Comparison of ENCODE assay signal across 17 mouse cellular contexts in the genomic region with DNA sequence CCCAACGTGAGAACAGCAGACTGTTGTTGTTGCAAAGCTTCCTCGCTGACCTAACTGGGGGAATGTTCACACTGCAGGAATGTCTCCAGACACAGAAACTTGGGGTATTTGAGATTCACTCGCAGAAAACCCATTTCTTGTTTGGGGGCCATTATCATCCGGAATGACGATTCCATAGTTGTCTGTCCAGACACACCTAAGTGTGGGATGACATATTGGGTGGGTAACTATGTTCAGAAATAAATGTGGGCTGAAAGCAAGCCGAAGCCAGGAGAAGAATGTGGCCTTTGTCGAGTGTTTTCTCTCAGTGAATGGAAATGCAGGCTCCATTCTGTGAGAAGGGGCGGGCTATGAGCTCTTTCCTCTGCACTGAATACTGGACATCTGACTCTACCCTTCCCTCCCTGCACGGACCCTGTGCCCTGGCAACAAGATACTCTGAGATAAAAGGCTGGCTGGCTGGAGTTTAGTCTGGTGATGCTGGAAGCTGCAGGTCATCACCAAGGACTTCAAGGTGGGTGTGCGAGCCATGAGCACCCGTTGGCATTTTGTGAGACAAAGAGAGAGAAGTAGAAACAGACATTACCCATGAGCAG.
DNase-seq lines count a peak whose midpoint lies in the region; ATAC-seq and TF ChIP-seq lines count a peak whose summit lies in the region.
"Had no signal": no experiment of that assay in that cellular context is flagged by ENCODE, and none has a peak within 500 bp of the region (broad histone marks: within the 10 kb centered on the region; RNA-seq: fewer than 3 reads in every experiment).

No protein-coding gene starts in this region.

- no peak overlapping the region for H3K4me3 ChIP-seq in forebrain, postnatal 0 days (ENCODE audit: low read depth, low read length)
- H3K4me3 ChIP-seq in midbrain, embryonic 10.5 days: no peak overlapping the region
- no peak overlapping the region for H3K4me3 ChIP-seq in neural tube, embryonic 15.5 days (replicated peaks)
- H3K4me3 ChIP-seq: embryonic facial prominence, embryonic 13.5 days; limb, embryonic 15.5 days; stomach, embryonic 15.5 days had no signal

- H3K27ac ChIP-seq in forebrain, postnatal 0 days (ENCODE audit: low read depth, low read length): no peak overlapping the region
- peak overlapping the region; percentile 75 for H3K27ac ChIP-seq in midbrain, embryonic 10.5 days (replicated peaks)
- 0 out of 2 replicates have a peak overlapping the region, but pooled peaks have one; percentile 13 for H3K27ac ChIP-seq in neural tube, embryonic 15.5 days (replicated peaks)
- H3K27ac ChIP-seq: embryonic facial prominence, embryonic 13.5 days; limb, embryonic 15.5 days; stomach, embryonic 15.5 days had no signal

- peak; percentile 63 for ATAC-seq in forebrain, postnatal 0 days
- no peak for ATAC-seq in neural tube, embryonic 15.5 days (ENCODE audit: low FRiP score)

- H3K36me3 ChIP-seq in forebrain, postnatal 0 days (ENCODE audit: insufficient read depth): no peaks in the 10 kb centered on the region
- no peaks in the 10 kb centered on the region for H3K36me3 ChIP-seq in midbrain, embryonic 10.5 days
- no peaks in the 10 kb centered on the region for H3K36me3 ChIP-seq in neural tube, embryonic 15.5 days
- H3K36me3 ChIP-seq: embryonic facial prominence, embryonic 13.5 days; limb, embryonic 15.5 days; stomach, embryonic 15.5 days had no signal

- no peak for TF ChIP-seq CTCF in forebrain, postnatal 0 days (IDR thresholded peaks at IDR 0.05; ENCODE audit: low read depth)

- no peak overlapping the region for H3K9ac ChIP-seq in forebrain, postnatal 0 days
- no peak overlapping the region for H3K9ac ChIP-seq in neural tube, embryonic 15.5 days (replicated peaks)
- H3K9ac ChIP-seq: embryonic facial prominence, embryonic 13.5 days; limb, embryonic 15.5 days; stomach, embryonic 15.5 days had no signal

- no peaks in the 10 kb centered on the region for H3K9me3 ChIP-seq in forebrain, postnatal 0 days (ENCODE audit: low read length)
- H3K9me3 ChIP-seq in midbrain, embryonic 10.5 days (replicated peaks): no peaks in the 10 kb centered on the region
- no peaks in the 10 kb centered on the region for H3K9me3 ChIP-seq in neural tube, embryonic 15.5 days (replicated peaks)
- H3K9me3 ChIP-seq: embryonic facial prominence, embryonic 13.5 days; limb, embryonic 15.5 days; stomach, embryonic 15.5 days had no signal

- DNase-seq in embryo, embryonic 10 days (ENCODE audit: low spot score): peak; percentile 26
- no peak for DNase-seq in embryo, embryonic 9.5 days (ENCODE audit: extremely low spot score)
- no peak for DNase-seq in forebrain, postnatal 0 days
- DNase-seq in midbrain, embryonic 10.5 days (ENCODE audit: low spot score): no peak
- DNase-seq in frontal cortex, postnatal 10 days (ENCODE audit: low spot score in 2 of 2): no peak
- no peak for DNase-seq in frontal cortex, postnatal 14 days (ENCODE audit: low spot score in 2 of 2)
- no peak for DNase-seq in kidney, adult 9 months
- DNase-seq: cerebellum, adult 8-10 months; kidney, adult 18-20 months; kidney, postnatal 36 days; layer of hippocampus, postnatal 36 days; lung, adult 2 months had no signal

- no peak overlapping the region for H3K4me2 ChIP-seq in forebrain, postnatal 0 days (ENCODE audit: low read depth)
- no peak overlapping the region for H3K4me2 ChIP-seq in neural tube, embryonic 15.5 days
- H3K4me2 ChIP-seq: embryonic facial prominence, embryonic 13.5 days; limb, embryonic 15.5 days; stomach, embryonic 15.5 days had no signal

- H3K27me3 ChIP-seq in forebrain, postnatal 0 days (ENCODE audit: insufficient read depth, low read length): no peaks in the 10 kb centered on the region
- H3K27me3 ChIP-seq in midbrain, embryonic 10.5 days (ENCODE audit: low read depth, poor library complexity, severe bottlenecking): peaks cover 4% of the 10 kb centered on the region; the same call in 1 of the 2 replicates
- no peaks in the 10 kb centered on the region for H3K27me3 ChIP-seq in neural tube, embryonic 15.5 days (replicated peaks)
- H3K27me3 ChIP-seq: CH12.LX; embryonic facial prominence, embryonic 13.5 days; limb, embryonic 15.5 days; stomach, embryonic 15.5 days had no signal

- WGBS in forebrain, postnatal 0 days: 29% methylated on average over 11 of the region's 11 CpGs
- 62% methylated on average over 11 of the region's 11 CpGs for WGBS in midbrain, embryonic 10.5 days
- 35% methylated on average over 11 of the region's 11 CpGs for WGBS in neural tube, embryonic 15.5 days

- no peaks in the 10 kb centered on the region for H3K4me1 ChIP-seq in forebrain, postnatal 0 days (ENCODE audit: insufficient read depth)
- peaks cover 25% of the 10 kb centered on the region for H3K4me1 ChIP-seq in midbrain, embryonic 10.5 days
- peaks cover 7% of the 10 kb centered on the region; the same call in 1 of the 2 replicates for H3K4me1 ChIP-seq in neural tube, embryonic 15.5 days
- H3K4me1 ChIP-seq: embryonic facial prominence, embryonic 13.5 days; limb, embryonic 15.5 days; stomach, embryonic 15.5 days had no signal
